Mouse (Mus musculus) retina, postnatal 1 day (tissue): Measurements from ENCODE around the gene Gpx7.

Source experiments
- DNase-seq: peaks from one replicate; pipeline ENCODE4 v3.0.0-alpha.2; 2012

Gpx7 gene

DNA sequence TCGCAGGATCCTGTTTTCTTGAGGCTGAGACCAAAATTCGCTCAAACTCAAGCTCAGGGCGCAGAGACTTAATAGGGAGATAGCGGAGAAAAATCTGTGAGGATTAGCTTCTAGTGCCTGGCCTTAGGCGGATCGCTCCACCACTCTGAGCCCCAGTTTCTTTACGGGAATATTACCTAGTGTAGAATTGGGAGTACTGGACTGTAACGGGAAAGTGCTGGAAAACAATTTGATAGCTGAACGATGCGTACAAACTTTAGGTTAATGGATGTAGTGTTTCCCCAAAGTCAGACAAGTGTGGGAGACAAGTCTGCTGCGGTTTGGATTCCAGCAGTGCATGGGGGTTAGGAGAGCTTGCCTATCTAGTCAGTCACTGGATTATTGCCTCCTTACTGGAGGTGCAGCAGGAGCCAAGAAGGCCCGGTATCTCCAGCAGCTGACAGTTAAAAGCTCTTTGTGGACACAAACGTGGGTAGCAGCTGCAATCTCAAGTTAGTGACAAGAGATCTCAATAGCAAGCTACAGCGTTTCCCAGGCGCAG, at the start of gene Gpx7:
Gpx7 (minus strand) TSS at position 101 of the 541 bp plus-strand sequence.
- DNase-seq, result peak; percentile 36

DNA sequence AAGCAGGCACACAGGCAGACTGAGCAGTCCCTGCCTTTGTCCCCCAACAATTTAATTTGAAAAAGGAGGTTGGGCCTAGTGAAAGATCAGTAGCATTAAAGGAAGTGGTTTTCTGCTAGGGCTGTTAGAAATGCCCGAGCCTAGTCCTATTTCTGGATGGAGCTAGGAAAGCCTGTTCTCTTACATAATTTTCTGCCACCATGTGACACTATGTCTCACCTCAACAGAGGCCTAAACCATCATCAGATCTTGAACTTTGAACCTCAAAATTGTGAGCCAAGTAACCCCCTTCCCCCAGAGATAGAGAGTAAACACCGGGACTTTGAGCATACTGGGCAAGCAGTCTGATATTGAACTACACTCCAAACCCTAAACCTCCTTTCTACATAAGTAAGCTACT, 49.3 kb upstream of the Gpx7 start:
- DNase-seq, result no peak

DNA sequence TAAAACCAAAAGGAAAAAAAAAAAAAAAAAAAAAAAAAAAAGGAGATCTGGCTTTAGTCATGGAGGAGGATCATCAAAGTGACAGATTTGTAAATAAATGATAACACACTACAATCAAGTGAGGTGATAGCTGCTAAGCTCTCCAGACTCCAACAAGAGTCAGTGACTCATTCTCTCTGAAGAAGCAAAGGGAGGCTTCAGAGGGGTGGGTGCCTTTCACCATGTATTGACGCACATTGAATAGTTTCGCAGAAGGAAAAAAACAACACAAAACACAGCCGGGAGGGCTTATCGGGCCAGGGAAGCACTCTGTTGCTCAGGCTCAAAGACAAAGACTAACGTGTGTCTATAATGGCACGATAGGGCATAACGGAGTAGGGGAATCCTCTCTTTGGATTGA, 41.3 kb upstream of the Gpx7 start:
- DNase-seq, result no peak

DNA sequence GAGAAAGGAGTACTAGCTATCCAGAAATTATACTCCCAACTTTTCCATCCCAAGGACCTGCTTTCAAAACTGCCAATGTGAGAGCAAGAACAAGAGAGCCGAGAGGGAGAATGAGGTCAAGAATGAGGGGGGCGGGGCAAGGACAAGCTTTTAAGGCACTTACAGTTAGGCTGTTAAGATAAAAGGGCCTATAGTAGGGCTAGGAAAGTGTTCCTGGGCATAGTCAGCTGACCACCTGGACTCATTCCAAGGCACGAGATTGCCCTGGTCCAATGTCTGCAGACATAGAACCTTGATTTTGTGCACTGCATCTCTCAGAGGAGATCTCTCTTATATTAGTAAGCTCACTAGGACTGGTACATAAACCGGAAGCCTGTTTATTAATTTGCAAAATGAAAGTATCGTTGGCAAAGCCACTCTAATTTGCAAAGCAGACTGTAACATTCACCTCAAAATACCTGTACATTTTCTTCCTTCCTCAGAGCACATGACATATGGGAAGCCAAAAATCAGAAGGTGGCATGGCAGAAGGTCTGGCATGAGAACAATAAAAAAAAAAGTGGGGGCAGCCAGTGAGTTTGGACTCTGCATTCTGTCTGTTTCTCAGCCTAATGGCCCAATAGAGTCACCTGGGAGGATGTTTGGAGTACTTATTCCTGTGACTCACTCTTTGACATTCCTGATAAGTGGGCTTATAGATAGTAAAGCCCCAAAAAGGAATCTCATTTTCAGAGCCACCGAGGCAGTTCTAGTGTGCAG, 31.5 kb upstream of the Gpx7 start:
- peak; percentile 31 for DNase-seq

DNA sequence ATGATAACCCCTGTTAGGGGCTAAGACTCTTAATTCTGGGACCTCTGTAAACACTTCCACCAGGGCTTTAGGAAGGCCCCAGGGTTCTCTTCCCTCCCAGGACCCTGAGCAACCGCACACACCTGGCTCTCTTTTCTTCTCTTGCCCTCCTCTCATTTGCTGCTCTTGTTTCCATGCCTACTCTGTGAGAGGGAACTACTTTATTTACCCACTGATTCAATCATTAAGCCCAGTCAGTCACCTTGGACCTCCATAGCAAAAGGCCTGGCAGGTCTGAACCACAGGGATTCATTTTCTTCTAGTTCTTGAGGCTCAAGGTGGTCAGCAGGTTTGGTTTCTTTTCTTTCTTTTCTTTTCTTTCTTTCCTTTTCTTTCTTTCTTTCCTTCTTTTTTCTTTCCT, 29.5 kb upstream of the Gpx7 start:
- no peak for DNase-seq

DNA sequence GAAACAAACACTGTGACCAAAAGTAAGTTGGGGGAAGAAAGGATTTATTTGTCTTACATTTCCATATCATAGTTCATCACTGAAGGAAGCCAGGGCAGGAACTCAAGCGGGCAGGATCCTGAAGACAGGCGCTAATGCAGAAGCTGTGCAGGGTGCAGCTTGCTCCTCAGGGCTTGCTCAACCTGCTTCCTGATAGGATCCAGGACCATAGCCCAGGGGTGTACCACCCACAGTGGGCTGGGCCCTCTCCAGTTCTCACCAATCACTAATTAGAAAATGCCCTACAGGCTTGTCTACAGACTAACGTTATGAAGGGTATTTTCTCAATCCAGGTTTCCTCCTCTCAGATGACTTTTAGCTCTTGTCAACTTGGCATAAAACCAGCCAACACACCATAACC, 28.9 kb upstream of the Gpx7 start:
- no peak for DNase-seq

DNA sequence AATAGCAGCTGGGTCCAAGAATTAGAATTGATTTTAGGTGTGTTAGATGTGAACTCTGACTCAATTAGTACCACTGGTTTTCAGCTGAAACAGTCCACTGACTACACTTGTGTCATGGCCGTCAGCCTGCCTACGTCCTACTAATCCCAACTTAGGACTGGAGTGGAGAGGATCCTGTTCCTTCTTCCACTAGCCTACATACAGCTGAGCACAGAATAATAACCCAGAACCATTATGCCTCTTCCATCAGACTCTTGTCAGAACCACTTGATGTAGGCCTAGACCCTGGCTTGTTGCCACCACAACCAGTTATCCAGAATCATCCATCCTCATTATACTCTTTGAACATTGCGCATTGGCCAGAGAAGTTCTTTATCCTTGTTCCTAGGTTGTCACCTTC, 28.0 kb upstream of the Gpx7 start:
- DNase-seq, result no peak

DNA sequence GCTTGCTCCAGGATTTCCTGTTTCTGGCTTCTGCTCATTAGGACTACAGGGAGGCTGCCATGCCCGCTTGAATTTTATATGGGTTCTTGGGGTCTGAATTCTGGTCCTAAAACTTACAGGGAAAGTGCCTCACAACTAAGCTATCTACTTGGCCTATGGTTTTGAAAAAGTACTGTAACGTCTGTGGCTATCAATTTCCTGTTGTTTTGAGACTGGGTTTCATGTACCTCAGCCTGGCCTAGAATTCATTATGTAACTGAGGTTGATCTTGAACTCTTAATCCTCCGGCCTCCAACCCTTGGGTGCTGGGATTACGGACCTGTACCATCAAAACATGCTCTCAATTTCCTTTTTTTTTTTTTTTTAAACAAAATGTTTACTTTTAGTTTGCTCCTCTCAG, 27.5 kb upstream of the Gpx7 start:
- DNase-seq, result no peak

DNA sequence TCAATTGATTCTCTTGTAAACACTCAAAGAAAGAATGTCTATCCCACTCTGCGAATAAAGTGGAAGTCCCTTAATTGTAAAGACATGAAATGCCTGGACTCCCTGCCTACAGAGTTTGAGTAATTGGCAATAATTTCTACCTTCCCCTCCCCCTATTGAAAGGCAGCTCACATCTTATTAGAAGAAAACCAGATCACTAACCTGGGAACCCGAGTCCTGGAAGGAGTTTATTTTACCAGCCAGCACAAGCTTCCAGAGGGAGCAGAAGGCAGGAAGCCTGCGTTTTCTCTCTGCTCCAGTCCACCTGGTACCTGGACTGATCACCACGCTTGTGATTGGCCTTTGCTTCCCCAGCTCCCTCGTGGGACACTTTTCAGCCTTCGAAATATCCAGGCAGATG, 26.6 kb upstream of the Gpx7 start:
- no peak for DNase-seq

DNA sequence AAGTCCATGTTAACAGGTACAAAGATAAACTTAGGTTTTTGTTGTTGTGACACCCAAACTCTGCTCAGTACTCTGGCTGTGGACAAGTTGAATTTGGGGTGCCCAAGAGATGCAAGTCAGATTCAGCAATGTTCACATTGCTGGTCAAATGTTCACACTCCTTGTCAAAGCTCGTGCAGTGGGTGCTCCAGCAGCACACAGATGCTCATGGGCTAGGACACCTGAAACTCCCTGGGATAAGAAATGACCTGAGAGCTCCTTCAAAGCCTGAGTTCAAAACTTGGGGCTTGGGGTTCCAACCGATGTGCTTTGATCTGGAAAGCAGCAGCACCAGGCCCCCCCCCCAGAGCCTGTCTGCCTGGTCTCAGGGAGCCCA, 24.8 kb upstream of the Gpx7 start:
- DNase-seq, result no peak

DNA sequence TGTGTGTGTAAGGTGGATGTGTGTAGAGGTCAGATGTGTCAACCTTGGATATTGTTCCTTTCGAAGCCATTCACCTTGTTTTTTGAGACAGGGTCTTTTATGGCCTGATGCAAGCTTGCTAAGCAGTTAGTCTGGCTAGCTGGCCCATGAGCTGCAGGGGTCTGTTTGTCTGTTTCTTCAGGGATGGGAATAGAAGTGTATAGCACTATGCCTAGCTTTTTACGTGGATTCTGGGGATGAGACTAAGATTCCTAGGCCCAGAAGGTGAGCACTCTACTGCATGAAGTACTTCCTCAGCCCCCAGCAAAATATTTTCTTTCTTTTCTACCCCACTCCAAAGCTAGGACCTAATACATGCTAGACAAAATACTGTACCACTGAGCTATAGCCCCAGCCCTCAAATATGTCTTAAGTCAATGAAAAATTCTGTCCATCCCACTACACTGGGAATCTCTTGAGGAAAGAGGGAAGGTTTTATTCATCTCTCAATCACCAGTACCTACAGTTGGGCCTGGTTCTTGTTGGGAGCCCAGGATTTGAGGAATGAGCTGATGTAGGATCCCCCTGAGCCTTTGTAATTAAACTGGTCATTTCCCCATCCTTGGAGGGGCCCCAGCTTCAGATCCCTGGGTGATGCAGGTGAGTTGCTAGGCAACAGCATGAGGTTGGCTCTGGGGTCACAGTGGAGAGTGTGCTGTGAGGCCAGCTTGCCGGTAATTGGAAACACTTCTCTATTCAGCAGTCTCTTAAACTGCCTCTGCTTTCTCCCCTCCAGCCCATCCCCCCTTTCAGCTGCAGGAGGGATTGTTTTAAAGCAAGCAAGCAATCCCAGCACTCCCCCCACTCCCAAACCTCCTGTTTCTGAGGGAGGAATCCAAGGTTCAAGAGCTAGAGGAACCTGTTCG, 24.1 kb upstream of the Gpx7 start:
- peak; percentile 90 for DNase-seq

DNA sequence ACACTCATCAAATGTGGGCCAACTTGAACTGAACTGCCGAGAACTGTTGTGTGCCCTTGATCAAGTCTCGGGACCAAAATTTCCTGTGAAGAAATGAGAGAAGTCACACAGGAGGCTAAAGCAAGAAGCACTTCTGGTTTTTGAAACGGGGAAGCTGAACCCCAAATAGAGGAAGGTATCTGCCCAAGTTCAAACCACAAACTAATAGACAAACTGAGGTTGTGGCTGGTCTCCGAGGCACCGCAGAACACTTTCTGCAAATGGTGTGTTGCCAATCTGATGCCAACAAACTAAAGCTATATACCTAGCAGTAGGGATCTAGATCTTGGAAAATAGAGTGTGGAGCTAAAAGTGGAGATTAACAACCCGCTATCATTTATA, 21.6 kb upstream of the Gpx7 start:
- DNase-seq, result no peak

DNA sequence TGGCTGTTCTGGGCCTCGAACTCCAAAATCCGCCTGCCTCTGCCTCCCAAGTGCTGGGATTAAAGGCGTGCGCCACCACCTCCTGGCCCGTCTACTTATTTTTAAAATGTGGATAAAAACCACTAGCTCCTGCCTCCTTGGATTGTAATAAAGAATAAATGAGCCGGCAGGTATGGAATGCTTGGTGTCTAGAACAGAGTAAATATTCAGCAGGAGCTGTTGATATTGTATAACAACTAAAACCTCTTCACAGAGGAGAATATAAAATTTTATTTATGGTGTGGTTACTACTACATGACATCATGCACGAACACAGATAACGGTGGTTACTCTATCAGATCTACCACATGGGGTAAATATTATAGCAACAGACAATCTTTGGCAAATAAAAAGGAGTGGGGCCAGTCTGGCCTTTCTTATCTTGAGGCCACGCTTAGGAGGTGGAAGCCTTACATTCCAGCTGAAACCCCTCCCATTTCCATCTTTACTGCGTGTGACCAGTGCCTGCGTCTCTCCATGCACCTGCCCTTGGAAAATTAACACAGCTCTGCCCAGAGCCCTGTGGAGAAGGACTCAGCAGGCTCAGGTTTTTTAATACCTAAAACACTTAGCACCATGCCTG, 21.1 kb upstream of the Gpx7 start:
- DNase-seq, result no peak

DNA sequence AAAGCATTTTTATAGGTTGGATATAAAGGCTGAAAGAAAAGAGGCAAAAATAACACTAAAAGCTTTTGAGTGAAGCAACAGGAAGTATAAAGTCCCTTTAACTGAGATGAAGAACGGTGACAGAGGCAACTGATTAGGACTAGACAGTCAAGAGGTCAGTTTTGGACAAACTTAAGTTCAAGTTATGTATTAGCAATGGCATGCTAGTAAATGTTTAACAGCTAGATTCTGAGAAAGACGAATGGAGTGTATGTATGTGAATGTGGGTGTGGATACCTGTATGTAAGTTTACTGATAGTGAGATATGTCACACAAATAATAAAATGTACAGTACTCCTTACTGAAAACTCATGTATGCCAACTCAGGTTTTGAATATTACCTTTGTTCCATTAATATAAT, 17.8 kb upstream of the Gpx7 start:
- DNase-seq, result no peak

DNA sequence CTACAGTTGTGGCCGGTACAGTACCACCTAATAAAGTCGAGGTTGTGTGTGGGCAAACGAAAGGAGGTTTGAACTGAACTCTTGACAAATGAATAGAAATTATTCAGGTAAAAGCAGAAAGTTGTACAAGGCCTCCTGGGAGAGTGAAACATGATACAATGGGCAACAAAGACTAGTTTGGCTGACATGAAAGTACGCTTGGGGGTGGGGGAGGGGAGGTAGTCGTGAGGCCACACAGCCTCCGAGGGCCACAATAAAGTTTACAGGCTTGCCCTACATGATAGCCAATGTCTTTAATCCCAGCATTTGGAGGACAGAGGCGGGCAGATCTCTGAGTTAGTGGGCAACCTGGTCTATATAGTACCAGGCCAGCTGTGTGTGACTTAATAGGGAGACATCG, 860 bp upstream of the Gpx7 start:
- DNase-seq, result no peak

DNA sequence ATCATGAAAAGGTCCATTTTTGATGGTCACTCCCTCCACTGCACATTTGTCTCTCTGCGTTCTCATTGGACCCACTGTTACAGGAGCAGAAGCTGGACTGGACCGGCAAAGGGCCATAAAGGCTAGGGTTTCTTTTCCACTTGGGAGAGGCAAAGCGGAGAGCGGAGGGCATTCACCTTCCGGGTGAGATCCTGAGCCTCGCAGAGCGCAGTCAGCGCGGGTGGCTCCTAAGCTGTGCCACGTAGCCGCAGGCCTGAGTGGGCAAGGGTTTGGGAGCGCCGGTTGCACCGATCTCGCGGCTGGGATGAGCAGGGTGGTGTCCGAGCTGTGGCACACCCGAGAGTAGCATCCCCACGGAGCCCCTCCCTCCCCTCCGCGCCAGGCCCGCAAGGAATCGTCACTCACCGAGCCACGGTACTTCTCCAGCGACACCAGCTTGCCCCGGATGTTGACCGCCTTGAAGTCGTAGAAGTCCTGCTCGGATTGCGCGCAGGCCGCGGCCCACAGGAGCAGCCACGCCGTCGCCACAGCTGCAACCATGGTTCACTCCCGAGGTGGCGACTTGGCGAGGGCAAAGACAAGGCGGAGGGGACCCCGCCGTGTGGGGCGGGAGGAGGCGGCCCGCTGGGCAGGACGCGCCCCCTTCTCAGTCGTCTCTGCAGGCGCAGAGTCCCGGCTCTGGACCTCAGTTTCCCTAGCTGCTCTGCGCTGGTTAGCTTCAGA, 462 bp downstream of the Gpx7 start:
- DNase-seq, result peak; percentile 79

DNA sequence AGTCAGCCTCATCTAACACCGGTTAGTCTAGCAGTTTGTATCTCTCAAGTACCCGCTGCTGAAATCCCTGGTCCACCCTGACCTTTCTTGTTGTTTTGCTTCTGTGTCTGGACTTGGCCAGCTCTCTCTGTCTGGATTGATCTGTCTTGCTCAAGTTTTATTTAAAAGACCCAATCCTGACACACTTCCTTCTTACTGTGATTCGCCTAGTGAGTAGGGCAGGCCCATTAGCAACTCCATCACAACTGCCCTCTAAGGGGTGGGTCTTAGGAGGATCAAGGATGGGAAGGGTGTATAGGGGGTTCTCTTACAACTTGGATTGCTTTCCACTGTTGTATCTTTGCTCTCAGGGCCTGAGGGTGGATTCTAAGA, 1.0 kb downstream of the Gpx7 start:
- no peak for DNase-seq

DNA sequence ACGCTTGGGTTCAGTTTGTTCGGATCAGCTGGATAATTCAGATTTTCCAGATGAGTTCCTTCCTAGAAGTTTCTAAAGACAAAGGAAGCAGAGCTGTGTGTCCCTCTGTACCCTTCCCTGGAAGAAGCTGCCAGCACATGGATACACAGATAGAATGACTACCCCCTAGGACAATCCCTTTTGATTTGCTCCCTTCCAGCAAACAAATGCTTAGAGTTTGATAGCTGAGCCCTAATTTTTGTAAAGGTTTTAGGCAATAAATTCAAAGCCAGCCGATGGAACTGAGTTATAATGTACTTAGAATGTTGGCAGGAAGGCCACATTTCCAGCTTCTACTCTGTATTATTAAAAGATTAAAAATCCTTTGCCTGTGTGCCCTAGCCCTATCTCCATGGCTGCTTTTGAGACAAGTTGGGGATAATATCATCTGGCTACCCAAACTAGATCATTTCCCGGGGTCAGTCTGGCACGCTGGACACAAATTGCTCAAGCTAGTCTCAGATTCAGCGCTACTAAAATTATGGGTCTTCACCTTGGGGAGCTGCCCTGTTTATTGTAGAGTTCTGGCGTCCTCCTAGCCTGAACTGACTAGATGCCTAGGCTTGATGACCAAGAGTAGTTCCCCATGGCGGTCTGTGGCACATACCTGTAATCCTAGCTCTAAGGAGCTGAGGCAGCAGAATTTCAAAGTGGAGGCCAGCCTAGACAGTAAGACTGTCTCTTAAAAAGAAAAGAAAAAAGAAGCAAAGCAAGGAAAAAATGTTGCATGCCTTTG, 2.7 kb downstream of the Gpx7 start:
- no peak for DNase-seq

DNA sequence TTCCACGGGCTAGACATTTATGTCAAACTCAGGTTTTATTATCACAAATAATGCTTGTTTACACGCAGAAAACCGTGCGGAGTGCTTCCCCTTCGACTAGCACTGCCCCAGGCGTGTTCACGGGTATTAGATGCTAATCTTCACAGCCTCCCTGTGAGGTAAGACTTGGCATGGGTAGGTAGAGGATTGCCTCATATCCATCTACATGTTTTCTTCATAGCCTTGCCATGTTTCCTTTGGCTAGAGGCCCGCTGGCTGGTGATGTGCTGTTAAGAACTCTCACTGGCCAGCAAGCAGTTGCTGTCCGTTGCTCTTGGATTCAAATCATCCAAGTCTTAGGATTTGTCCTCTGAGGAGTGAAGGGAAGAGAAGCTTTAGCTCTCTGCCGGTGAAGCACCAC, 6.4 kb downstream of the Gpx7 start:
- DNase-seq, result no peak

DNA sequence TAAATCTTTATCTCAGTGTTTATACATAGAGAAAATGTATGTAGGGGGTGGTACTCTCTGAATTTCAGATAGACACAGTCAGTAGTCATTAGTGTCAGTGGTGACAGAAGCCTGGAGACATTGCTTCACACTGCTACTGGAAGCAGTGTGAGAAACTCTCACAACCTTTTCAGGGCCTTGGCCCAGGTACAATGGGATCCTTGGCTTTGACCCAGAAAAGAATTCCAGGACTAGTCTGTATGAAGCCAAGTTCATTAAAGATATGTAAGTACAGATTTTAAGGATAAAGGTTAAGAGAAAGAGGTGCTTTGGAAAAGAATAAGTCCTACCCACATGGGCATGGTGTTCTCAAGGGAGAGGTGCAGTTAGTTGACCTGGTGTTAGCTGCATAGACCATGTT, 12.5 kb downstream of the Gpx7 start:
- DNase-seq, result no peak

DNA sequence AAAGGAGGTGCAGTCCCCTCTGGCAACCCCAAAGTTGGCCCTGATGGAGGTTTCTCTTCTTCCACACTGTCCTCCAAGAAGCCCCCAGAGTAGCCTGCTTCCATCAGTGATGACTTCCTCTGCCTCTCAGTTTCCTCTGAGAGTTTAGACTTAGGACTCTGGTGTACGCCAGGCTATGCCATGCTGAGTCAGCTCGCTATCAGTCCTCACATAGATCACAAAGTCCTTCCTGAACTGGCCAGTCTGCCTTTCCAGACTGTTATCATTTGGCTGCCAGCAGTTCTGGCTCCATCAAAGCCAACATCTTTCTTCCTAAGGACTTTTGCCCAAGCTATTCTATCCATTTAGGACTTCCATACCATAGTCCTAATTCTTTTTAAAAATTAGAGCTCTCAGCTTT, 14.2 kb downstream of the Gpx7 start:
- DNase-seq, result no peak

DNA sequence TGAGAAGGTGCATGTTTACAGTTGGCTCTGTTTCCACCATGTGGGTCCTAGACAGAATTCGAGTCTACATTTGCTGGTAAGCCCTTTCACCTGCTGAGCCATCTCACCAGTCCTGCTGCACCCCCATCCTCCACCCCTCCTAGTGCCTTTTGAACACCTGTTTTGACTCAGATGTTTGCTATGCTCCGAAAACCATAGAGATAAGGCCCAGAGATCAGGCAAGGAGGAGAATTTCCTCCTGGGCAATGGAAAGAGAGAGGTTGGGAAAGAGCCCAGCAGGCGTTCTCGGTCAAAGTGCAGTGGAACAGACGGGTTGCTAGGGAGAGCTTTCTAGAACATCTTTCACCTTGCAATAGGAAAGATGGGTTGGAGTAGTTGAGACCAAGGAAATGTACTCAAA, 15.6 kb downstream of the Gpx7 start:
- DNase-seq, result no peak
